Mouse (Mus musculus): ENCODE data around the gene Spata32. TPM values are rescaled to one million over a fixed set of nuclear protein-coding genes. Genes with fewer than 3 reads are reported as not detected.
A peak's percentile ranks its signal among the peaks of the same experiment; 100 is the strongest.

Gene Spata32
- total RNA-seq, 2 experiments from 2014 or later, result not detected

- no peak for DNase-seq (ENCODE audit: low spot score in 2 of 2)
These were observed 9.8 kb downstream of the Spata32 start, which contains the start of gene 1700023F06Rik for GRCm38 (mm10) chr11:103208458-103208857. Gene 1700023F06Rik (minus strand): TSS chr11:103208558.

GRCm38 (mm10) chr11:103206203-103206602 lies 12.0 kb downstream of the Spata32 start:
- no peak for DNase-seq (ENCODE audit: low spot score in 2 of 2)

GRCm38 (mm10) chr11:103202376-103202775 lies 15.9 kb downstream of the Spata32 start:
- DNase-seq (ENCODE audit: low spot score in 2 of 2), result no peak

- DNase-seq (ENCODE audit: low spot score in 2 of 2), result no peak
These were observed 16.6 kb downstream of the Spata32 start for GRCm38 (mm10) chr11:103201664-103202063.

GRCm38 (mm10) chr11:103198911-103199803 lies 19.1 kb downstream of the Spata32 start:
- peak; percentile 46 to 54 for DNase-seq (ENCODE audit: low spot score in 2 of 2)

GRCm38 (mm10) chr11:103198339-103198738 lies 19.9 kb downstream of the Spata32 start:
- DNase-seq (ENCODE audit: low spot score in 2 of 2), result no peak

GRCm38 (mm10) chr11:103197340-103197739 lies 20.9 kb downstream of the Spata32 start:
- no peak for DNase-seq (ENCODE audit: low spot score in 2 of 2)

GRCm38 (mm10) chr11:103195656-103196055 lies 22.6 kb downstream of the Spata32 start:
- DNase-seq (ENCODE audit: low spot score in 2 of 2), result no peak

- DNase-seq (ENCODE audit: low spot score in 2 of 2), result no peak
These were observed 23.0 kb downstream of the Spata32 start for GRCm38 (mm10) chr11:103195236-103195635.

GRCm38 (mm10) chr11:103193825-103194168 lies 24.4 kb downstream of the Spata32 start:
- DNase-seq (ENCODE audit: low spot score in 2 of 2), result no peak

- no peak for DNase-seq (ENCODE audit: low spot score in 2 of 2)
These were observed 25.0 kb downstream of the Spata32 start for GRCm38 (mm10) chr11:103192956-103193824.

GRCm38 (mm10) chr11:103192230-103192955 lies 25.8 kb downstream of the Spata32 start:
- DNase-seq (ENCODE audit: low spot score in 2 of 2), result no peak

GRCm38 (mm10) chr11:103184891-103185290 lies 33.3 kb downstream of the Spata32 start:
- peak in 1 of 2 experiments; percentile 60 for DNase-seq (ENCODE audit: low spot score in 2 of 2)

GRCm38 (mm10) chr11:103181911-103182310 lies 36.3 kb downstream of the Spata32 start:
- DNase-seq (ENCODE audit: low spot score in 2 of 2), result no peak

- no peak for DNase-seq (ENCODE audit: low spot score in 2 of 2)
These were observed 36.9 kb downstream of the Spata32 start for GRCm38 (mm10) chr11:103181349-103181748.

GRCm38 (mm10) chr11:103180426-103180825 lies 37.8 kb downstream of the Spata32 start:
- DNase-seq (ENCODE audit: low spot score in 2 of 2), result no peak

- no peak for DNase-seq (ENCODE audit: low spot score in 2 of 2)
These were observed 39.5 kb downstream of the Spata32 start for GRCm38 (mm10) chr11:103178748-103179147.

- DNase-seq (ENCODE audit: low spot score in 2 of 2), result no peak
These were observed 40.3 kb downstream of the Spata32 start for GRCm38 (mm10) chr11:103177815-103178485.

- DNase-seq (ENCODE audit: low spot score in 2 of 2), result no peak
These were observed 41.0 kb downstream of the Spata32 start for GRCm38 (mm10) chr11:103177216-103177615.

- DNase-seq (ENCODE audit: low spot score in 2 of 2), result no peak
These were observed 41.7 kb downstream of the Spata32 start for GRCm38 (mm10) chr11:103176510-103176909.
